Mouse (Mus musculus) bone marrow macrophage, adult 2 months (primary cell): Measurements from ENCODE around the gene Fcgr1. TPM values are rescaled to one million over a fixed set of nuclear protein-coding genes. Genes with fewer than 3 reads are reported as not detected.
A peak's percentile ranks its signal among the peaks of the same experiment; 100 is the strongest.
"Not testable (repeated sequence)": the region's sequence is repeated elsewhere in the genome, so short reads cannot be mapped to it uniquely, and the experiment has no call there.

ENCODE experiments used
- H3K27ac ChIP-seq: 2 replicates; pipeline ENCODE4 v1.5.1; 2012; ENCODE audit warnings: low read depth, low read length; ENCODE audit not compliant: insufficient read depth
- H3K4me1 ChIP-seq: 2 replicates; pipeline ENCODE4 v1.6.1; 2012; ENCODE audit warnings: low read length; ENCODE audit not compliant: control insufficient read depth, insufficient read depth
- H3K4me3 ChIP-seq: 2 replicates; pipeline ENCODE4 v1.5.1; 2012; ENCODE audit warnings: mild to moderate bottlenecking, low read length, moderate library complexity; ENCODE audit not compliant: insufficient read depth
- CTCF ChIP-seq: IDR thresholded peaks from 2 replicates; pipeline ENCODE4 v1.5.1; 2012; ENCODE audit warnings: low read depth, mild to moderate bottlenecking, low read length, moderate library complexity
- POLR2A ChIP-seq: IDR thresholded peaks from 2 replicates; pipeline ENCODE4 v1.6.1; 2012; ENCODE audit warnings: mild to moderate bottlenecking, low read depth, low read length, borderline replicate concordance
- polyA plus RNA-seq: library from polyadenylated mRNA; stranded (reverse); fragments of >200 nt; gene quantifications from 2 replicates; pipeline ENCODE4 v1.2.4, GENCODE M21; 2012; ENCODE audit not compliant: missing spikeins, insufficient read depth, insufficient read length

The Fcgr1 gene
- polyA plus RNA-seq: 153 and 166 TPM in 2 replicates

DNA sequence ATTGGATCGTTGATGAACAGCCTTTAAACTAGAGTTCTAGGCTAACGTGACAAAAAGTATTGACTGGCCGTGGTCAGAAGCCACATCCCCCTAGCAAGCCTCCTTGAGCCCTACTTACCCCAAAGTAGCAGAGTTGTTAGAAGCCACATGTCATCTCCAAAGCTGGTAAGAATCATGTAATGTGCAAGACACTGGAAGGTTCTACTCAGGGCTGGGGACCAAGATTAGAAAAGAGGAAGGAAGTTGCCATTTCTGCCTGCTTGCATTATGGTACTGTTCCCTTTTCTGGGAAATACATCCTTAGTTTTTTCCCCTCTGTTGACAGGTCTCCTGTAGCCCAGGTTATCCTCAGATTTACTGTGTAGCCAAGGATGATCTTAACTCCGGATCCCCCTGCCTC lies at the start of gene Fcgr1:
Fcgr1 (minus strand) TSS at position 183 of the 400 bp plus-strand sequence.
- peaks cover 27% of the 10 kb centered on the region for H3K4me1 ChIP-seq
- peak within 1 kb of the TSS; percentile 58 for H3K4me3 ChIP-seq
- peak within 1 kb of the TSS; percentile 96 for H3K27ac ChIP-seq
- TF ChIP-seq POLR2A: no peak
- TF ChIP-seq CTCF: no peak

DNA sequence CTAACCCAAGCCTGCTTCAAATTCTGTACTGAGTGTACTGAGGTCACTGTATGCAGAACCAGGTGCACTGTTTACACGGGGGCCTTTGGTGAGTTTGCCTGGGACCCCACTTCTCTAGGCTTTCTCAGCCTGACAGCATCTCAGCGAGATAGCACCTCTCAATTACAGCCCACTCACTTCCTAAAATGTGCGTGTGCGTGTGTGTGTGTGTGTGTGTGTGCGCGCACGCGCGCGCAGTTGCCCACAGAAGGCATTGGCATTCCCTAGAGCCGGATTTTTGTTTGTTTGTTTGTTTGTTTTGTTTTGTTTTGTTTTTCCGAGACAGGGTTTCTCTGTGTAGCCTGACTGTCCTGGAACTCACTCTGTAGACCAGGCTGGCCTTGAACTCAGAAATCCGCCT lies 48.9 kb upstream of the Fcgr1 start:
- H3K4me3 ChIP-seq, H3K4me1 ChIP-seq, H3K27ac ChIP-seq: not testable (repeated sequence)

DNA sequence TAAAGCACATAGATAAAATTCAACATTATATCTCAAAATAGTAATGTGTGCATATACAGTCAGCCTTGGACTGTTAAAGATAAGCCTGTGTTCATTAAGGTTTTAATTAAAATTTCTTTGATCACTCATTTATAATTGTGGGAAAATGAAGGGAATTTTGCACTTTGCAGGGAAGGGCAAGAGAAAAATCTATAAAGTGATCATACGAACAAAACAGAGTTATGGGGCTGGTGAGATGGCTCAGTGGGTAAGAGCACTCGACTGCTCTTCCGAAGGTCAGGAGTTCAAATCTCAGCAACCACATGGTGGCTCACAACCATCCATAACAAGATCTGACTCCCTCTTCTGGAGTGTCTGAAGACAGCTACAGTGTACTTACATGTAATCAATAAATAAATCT lies 48.3 kb upstream of the Fcgr1 start:
- not testable (repeated sequence) for H3K4me1 ChIP-seq, H3K27ac ChIP-seq, H3K4me3 ChIP-seq

DNA sequence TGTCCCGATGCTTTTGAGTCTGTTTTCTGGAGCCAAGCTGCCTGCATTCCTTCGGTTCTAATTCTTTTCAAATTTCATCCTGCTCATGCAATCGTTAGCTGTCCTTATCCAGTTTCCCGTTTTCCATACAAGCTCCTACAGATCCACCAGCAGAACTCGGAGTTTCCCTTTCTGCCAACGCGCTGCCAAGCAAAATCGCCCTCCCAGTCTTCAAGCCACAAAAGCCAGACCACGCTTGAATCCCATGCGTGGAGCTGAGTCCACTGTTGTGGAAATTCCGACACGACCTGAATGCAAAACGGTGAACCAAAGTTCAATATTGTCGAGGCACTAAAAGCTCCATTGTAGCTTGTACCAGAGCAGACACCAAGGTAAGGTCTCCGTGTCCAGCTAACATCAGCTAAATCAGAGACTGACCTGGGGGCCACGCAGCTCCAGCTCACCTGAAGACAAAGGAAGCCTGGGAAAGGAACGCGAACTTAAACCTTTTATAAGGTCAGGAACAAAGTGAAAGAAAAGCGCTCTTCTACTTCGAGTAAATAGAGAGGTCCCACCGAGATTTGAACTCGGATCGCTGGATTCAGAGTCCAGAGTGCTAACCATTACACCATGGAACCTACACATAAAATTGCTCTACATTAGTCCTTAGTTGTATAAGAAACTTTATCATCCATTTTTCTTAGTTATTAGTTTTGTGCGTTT lies 47.0 kb upstream of the Fcgr1 start:
- H3K4me1 ChIP-seq: no peaks in the 10 kb centered on the region
- no peak for TF ChIP-seq POLR2A
- no peak for TF ChIP-seq CTCF
- no peak overlapping the region for H3K27ac ChIP-seq
- H3K4me3 ChIP-seq: peak overlapping the region; percentile 49

DNA sequence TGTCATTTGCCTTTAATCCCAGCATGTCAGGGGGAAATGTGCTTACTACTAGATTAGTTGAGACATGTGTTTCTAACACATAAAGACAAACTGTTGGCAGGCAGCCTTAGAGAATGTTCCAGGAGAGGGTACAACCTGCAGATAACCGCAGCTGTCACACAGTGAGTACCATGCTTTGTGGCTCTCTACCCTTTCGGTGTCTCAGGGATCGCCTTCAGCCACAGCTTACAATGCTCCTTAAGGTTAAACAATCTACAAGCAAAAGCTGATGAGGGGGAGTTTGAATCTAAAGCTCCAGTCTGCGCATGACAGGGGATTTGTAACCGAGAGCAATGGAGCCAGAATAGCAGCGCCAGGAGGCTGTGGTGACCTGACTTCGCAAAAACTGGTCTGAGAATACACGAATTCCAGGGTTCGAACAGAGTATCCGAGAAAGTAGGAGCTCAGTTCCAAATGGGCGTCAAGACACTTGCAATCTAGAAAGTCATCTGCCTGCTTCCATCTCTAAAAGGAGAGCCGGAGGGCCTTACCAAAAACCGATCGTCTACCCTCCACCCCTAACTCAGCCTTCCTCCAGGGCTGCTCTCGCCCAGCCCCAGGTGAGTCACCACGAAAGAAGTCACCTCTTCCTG lies 45.2 kb upstream of the Fcgr1 start:
- no peak overlapping the region for H3K27ac ChIP-seq
- peaks cover 3% of the 10 kb centered on the region; the same call in 1 of the 2 replicates for H3K4me1 ChIP-seq
- no peak overlapping the region for H3K4me3 ChIP-seq
- TF ChIP-seq POLR2A: no peak
- no peak for TF ChIP-seq CTCF

DNA sequence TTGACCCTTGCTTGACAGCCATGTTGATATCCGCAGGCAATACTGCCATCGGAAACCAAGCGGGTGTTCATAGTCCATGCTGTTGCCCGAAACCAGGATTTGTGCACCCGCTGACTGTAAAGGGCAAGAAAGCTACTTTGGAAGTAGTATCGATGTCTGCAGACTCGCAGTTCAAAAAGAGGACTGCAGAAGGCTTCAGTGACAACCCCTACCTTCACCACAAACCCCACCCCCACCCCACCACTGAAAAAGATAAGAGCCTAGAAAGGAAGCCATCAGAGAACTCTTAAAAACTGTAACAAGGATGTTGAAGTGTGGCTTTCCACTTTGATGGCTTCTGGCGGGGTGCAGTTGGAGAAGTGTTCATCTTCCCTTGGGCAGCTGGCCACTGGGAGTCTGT lies 44.3 kb upstream of the Fcgr1 start:
- TF ChIP-seq POLR2A: no peak
- H3K4me3 ChIP-seq: no peak overlapping the region
- no peak overlapping the region for H3K27ac ChIP-seq
- peaks cover 3% of the 10 kb centered on the region; the same call in 1 of the 2 replicates for H3K4me1 ChIP-seq

DNA sequence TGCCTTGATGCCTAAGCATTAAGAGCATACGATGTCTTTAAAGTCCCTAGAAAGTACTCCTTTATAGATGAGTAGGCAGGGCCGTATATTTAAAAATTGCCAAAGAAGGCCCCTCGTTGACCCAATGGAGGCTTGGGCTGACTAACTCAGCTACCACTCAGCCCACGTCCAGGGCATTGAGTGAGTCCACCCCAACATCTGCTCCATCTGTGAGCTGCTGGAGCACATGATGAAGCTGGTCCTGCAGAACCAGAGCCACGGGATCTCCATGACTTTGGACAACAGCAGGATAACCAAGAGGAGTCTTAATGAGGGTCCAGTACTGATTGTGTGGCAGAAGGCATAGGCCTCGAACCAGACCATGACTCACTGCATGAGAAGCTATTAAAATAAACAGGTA lies 43.5 kb upstream of the Fcgr1 start:
- TF ChIP-seq CTCF (no peak), POLR2A (no peak)

DNA sequence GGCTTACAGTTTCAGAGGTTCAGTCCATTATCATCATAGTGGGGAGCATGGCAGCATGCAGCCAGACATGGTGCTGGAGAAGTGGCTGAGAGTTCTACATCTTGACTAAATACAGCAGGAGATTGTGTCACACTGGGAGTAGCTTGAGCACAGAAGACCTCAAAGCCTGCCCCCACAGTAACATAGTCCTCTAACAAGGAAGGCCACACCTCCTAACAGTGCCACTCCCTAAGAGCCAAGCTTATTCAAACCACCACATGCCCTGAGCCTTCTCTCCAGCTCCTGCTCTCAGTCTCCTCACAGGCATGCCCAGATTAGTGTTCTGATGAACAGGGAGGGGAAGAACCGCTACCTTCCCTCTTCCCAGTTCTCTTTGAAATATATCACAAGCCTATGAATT lies 42.9 kb upstream of the Fcgr1 start:
- no peak overlapping the region for H3K27ac ChIP-seq
- TF ChIP-seq CTCF (no peak), POLR2A (no peak)
- H3K4me1 ChIP-seq: peaks cover 3% of the 10 kb centered on the region; the same call in 1 of the 2 replicates
- H3K4me3 ChIP-seq: no peak overlapping the region

More for the DNA sequence above, 43.5 kb upstream of the Fcgr1 start:
- H3K4me3 ChIP-seq: no peak overlapping the region
- peaks cover 3% of the 10 kb centered on the region; the same call in 1 of the 2 replicates for H3K4me1 ChIP-seq
- no peak overlapping the region for H3K27ac ChIP-seq

DNA sequence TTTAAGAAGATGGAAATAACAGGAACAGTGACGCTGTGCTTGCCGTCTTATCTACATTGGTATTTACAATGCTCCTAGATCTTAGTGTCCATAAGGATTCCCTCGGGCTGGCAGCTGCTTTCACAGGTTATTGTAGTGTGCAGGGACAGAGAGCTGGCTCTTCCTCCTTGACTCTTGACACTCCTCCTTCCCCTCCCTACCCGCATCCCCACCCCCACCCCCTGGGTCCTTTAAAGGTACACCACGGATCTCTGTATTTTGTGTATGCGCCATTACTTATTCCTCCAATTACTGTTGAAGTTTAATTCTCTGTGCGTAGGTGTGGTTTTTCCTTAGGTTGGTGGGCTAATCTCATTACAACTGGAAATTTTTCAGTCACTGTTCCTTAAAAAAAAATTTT lies 41.8 kb upstream of the Fcgr1 start:
- Histone ChIP-seq H3K27ac (no peak overlapping the region), H3K4me1 (peaks cover 3% of the 10 kb centered on the region; the same call in 1 of the 2 replicates), H3K4me3 (no peak overlapping the region)
- TF ChIP-seq CTCF (no peak), POLR2A (no peak)

DNA sequence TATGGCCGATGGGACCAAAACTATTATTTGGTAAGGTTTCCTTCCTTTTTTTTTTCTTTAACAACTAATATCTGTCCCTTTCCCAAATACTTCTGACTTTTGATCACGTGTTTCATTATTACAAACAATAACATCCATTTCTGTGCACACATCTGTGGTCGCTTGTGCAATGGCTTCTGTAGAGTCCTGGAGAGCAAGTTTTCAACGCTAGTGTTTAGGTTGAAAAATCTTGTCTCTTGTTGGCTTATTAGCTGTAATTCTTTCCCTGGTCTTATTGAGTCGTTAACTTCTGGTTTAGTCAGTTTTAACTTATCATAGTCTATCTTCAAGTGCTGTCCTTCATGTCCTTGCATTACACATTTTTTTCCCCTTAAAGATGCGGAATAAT lies 41.4 kb upstream of the Fcgr1 start:
- Histone ChIP-seq H3K27ac (no peak overlapping the region), H3K4me3 (no peak overlapping the region), H3K4me1 (peaks cover 3% of the 10 kb centered on the region; the same call in 1 of the 2 replicates)
- TF ChIP-seq POLR2A (no peak), CTCF (no peak)
